Mouse (Mus musculus): ENCODE measurements around the gene Elfn2. TPM values are rescaled to one million over a fixed set of nuclear protein-coding genes. Genes with fewer than 3 reads are reported as not detected.

Gene Elfn2
- polyA plus RNA-seq, 1 experiment from 2014 or later = not detected

- Histone ChIP-seq H3K4me3 (replicated peaks) (0 out of 2 replicates have a peak overlapping the region, but pooled peaks have one; percentile 45), H3K27me3 (peaks cover 93% of the 10 kb centered on the region), H3K4me1 (peaks cover 29% of the 10 kb centered on the region), H3K4me2 (peak overlapping the region; percentile 82; the same call in 1 of the 2 replicates), H3K36me3 (no peaks in the 10 kb centered on the region), H3K9ac (no peak overlapping the region), H3K9me3 (replicated peaks) (no peaks in the 10 kb centered on the region), H3K27ac (no peak overlapping the region)
- 3% methylated on average over 14 of the region's 14 CpGs for WGBS
- ATAC-seq (replicated peaks; ENCODE audit: low FRiP score) = no peak
Measured at GRCm38 (mm10) chr15:78719416-78719815, 845 bp upstream of the Elfn2 start.

DNA sequence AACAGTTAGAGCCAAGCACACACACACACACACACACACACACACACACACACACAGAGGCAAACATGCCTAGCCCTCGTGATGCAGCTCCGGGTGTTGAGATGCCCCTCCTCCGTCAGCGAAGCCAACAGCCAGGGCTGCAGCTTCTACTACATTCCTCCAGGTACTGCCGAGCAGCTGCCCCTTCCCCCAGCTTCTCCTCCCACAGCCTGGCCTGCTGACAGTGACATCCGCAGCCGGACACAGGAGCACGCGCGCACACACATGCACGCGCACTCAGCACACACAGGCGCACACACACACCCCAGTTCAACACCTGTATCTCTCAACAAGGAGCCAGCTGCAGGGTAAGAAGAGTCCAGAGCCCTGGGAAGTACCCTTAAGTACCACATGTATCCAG, 1.6 kb downstream of the Elfn2 start:
- 47% methylated on average over 13 of the region's 13 CpGs for WGBS
- Histone ChIP-seq H3K4me1 (peaks cover 42% of the 10 kb centered on the region), H3K4me3 (replicated peaks) (no peak overlapping the region), H3K27ac (no peak overlapping the region), H3K27me3 (peaks cover 95% of the 10 kb centered on the region), H3K4me2 (no peak overlapping the region), H3K9ac (no peak overlapping the region), H3K9me3 (replicated peaks) (no peaks in the 10 kb centered on the region), H3K36me3 (no peaks in the 10 kb centered on the region)
- no peak for ATAC-seq (replicated peaks; ENCODE audit: low FRiP score)

GRCm38 (mm10) chr15:78715856-78716255, 2.7 kb downstream of the Elfn2 start:
- 57% methylated on average over 5 of the region's 5 CpGs for WGBS
- Histone ChIP-seq H3K4me3 (replicated peaks) (no peak overlapping the region), H3K9me3 (replicated peaks) (no peaks in the 10 kb centered on the region), H3K27me3 (peaks cover 99% of the 10 kb centered on the region), H3K27ac (no peak overlapping the region), H3K9ac (no peak overlapping the region), H3K4me2 (no peak overlapping the region), H3K4me1 (peaks cover 46% of the 10 kb centered on the region), H3K36me3 (no peaks in the 10 kb centered on the region)
- ATAC-seq (replicated peaks; ENCODE audit: low FRiP score) = no peak

GRCm38 (mm10) chr15:78713751-78714150, 4.8 kb downstream of the Elfn2 start:
- 87% methylated on average over 7 of the region's 7 CpGs for WGBS
- Histone ChIP-seq H3K9me3 (replicated peaks) (no peaks in the 10 kb centered on the region), H3K9ac (no peak overlapping the region), H3K27ac (no peak overlapping the region), H3K27me3 (peaks cover 90% of the 10 kb centered on the region), H3K4me2 (no peak overlapping the region), H3K4me1 (peaks cover 33% of the 10 kb centered on the region), H3K36me3 (no peaks in the 10 kb centered on the region), H3K4me3 (replicated peaks) (no peak overlapping the region)
- no peak for ATAC-seq (replicated peaks; ENCODE audit: low FRiP score)

GRCm38 (mm10) chr15:78712335-78713258, 6.0 kb downstream of the Elfn2 start:
- H3K4me3 ChIP-seq (replicated peaks) = peak overlapping the region; percentile 27
- 7% methylated on average over 50 of the region's 53 CpGs for WGBS
- no peak overlapping the region for H3K27ac ChIP-seq
- H3K9ac ChIP-seq = no peak overlapping the region
- H3K36me3 ChIP-seq = no peaks in the 10 kb centered on the region
- no peaks in the 10 kb centered on the region for H3K9me3 ChIP-seq (replicated peaks)
- peak overlapping the region; percentile 58 for H3K4me2 ChIP-seq
- H3K27me3 ChIP-seq = peaks cover 90% of the 10 kb centered on the region
- H3K4me1 ChIP-seq = peaks cover 21% of the 10 kb centered on the region
- ATAC-seq (replicated peaks; ENCODE audit: low FRiP score) = peak; percentile 68

- Histone ChIP-seq H3K9ac (no peak overlapping the region), H3K27me3 (peaks cover 85% of the 10 kb centered on the region), H3K4me3 (replicated peaks) (no peak overlapping the region), H3K9me3 (replicated peaks) (no peaks in the 10 kb centered on the region), H3K36me3 (no peaks in the 10 kb centered on the region), H3K27ac (no peak overlapping the region), H3K4me1 (peaks cover 19% of the 10 kb centered on the region), H3K4me2 (no peak overlapping the region)
- WGBS = 58% methylated on average over 7 of the region's 7 CpGs
- no peak for ATAC-seq (replicated peaks; ENCODE audit: low FRiP score)
Measured at GRCm38 (mm10) chr15:78711935-78712334, 6.6 kb downstream of the Elfn2 start.

GRCm38 (mm10) chr15:78710634-78711033, 7.9 kb downstream of the Elfn2 start:
- Histone ChIP-seq H3K4me3 (replicated peaks) (no peak overlapping the region), H3K27ac (no peak overlapping the region), H3K4me1 (peaks cover 17% of the 10 kb centered on the region), H3K4me2 (no peak overlapping the region), H3K9ac (no peak overlapping the region), H3K9me3 (replicated peaks) (no peaks in the 10 kb centered on the region), H3K27me3 (peaks cover 72% of the 10 kb centered on the region), H3K36me3 (no peaks in the 10 kb centered on the region)
- WGBS = 56% methylated on average over 6 of the region's 6 CpGs
- ATAC-seq (replicated peaks; ENCODE audit: low FRiP score) = no peak

- Histone ChIP-seq H3K9me3 (replicated peaks) (no peaks in the 10 kb centered on the region), H3K27ac (no peak overlapping the region), H3K4me2 (no peak overlapping the region), H3K4me3 (replicated peaks) (no peak overlapping the region), H3K9ac (no peak overlapping the region), H3K27me3 (peaks cover 63% of the 10 kb centered on the region), H3K36me3 (no peaks in the 10 kb centered on the region), H3K4me1 (peaks cover 17% of the 10 kb centered on the region)
- no peak for ATAC-seq (replicated peaks; ENCODE audit: low FRiP score)
- WGBS = 27% methylated on average over 7 of the region's 7 CpGs
Measured at GRCm38 (mm10) chr15:78709767-78710166, 8.8 kb downstream of the Elfn2 start.

DNA sequence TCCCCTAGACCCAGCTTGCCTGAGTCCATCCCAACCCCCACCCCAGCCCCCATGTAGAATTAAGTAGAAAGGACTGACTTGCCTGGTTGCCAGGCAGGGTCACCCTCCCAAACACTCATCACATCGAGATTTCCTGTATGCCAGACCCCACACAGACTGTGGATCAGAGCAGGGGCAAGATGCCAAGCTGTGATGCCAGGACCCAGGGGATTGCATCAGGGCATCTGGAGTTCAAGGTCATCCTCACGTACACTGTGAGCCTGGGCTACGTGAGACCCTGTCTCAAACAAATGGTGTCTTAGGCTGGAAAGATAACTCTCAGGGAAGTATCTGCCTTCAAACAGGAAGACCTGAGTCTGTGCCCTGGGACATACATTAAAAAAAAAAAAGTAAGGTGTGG, 11.9 kb downstream of the Elfn2 start:
- Histone ChIP-seq H3K4me3 (replicated peaks) (no peak overlapping the region), H3K4me1 (peaks cover under 1% of the 10 kb centered on the region; the same call in 1 of the 2 replicates), H3K27ac (no peak overlapping the region), H3K9me3 (replicated peaks) (no peaks in the 10 kb centered on the region), H3K27me3 (peaks cover 32% of the 10 kb centered on the region), H3K4me2 (no peak overlapping the region), H3K36me3 (no peaks in the 10 kb centered on the region), H3K9ac (no peak overlapping the region)
- no peak for ATAC-seq (replicated peaks; ENCODE audit: low FRiP score)
- 63% methylated on average over 3 of the region's 3 CpGs for WGBS

DNA sequence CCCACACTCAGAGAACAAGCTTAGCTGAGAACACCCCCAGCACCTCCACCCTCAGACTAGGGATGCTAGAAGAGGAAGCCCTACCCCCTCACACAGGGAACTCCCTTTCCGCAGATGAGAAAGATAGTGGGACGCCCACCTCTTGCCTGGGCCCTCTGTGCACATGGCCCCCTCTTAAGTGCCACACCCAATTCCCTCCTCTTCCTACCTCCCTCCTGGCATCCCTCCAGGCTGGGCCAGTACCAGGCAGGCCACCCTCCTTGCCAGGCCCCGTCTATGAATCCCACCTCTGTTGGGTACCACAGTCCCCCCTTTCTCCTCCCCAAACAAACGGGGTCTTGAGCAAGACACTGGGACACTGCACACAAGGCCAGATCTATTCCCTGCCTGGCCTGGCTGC, 13.7 kb downstream of the Elfn2 start:
- WGBS = 75% methylated on average over 4 of the region's 4 CpGs
- Histone ChIP-seq H3K9me3 (replicated peaks) (no peaks in the 10 kb centered on the region), H3K4me2 (no peak overlapping the region), H3K4me3 (replicated peaks) (no peak overlapping the region), H3K4me1 (no peaks in the 10 kb centered on the region), H3K27ac (no peak overlapping the region), H3K9ac (no peak overlapping the region), H3K36me3 (no peaks in the 10 kb centered on the region), H3K27me3 (peaks cover 14% of the 10 kb centered on the region)
- no peak for ATAC-seq (replicated peaks; ENCODE audit: low FRiP score)

- Histone ChIP-seq H3K4me1 (no peaks in the 10 kb centered on the region), H3K4me2 (no peak overlapping the region), H3K4me3 (replicated peaks) (no peak overlapping the region), H3K9ac (no peak overlapping the region), H3K27me3 (peaks cover 13% of the 10 kb centered on the region), H3K36me3 (no peaks in the 10 kb centered on the region), H3K9me3 (replicated peaks) (no peaks in the 10 kb centered on the region), H3K27ac (no peak overlapping the region)
- 71% methylated on average over 3 of the region's 3 CpGs for WGBS
- ATAC-seq (replicated peaks; ENCODE audit: low FRiP score) = no peak
Measured at GRCm38 (mm10) chr15:78704007-78704406, 14.6 kb downstream of the Elfn2 start.

- 81% methylated on average over 2 of the region's 2 CpGs for WGBS
- H3K4me2 ChIP-seq = no peak overlapping the region
- H3K36me3 ChIP-seq = no peaks in the 10 kb centered on the region
- H3K4me3 ChIP-seq (replicated peaks) = no peak overlapping the region
- no peaks in the 10 kb centered on the region; the same call in 1 of the 2 replicates for H3K27me3 ChIP-seq
- no peaks in the 10 kb centered on the region for H3K9me3 ChIP-seq (replicated peaks)
- H3K4me1 ChIP-seq = no peaks in the 10 kb centered on the region
- H3K9ac ChIP-seq = no peak overlapping the region
- no peak overlapping the region for H3K27ac ChIP-seq
- ATAC-seq (replicated peaks; ENCODE audit: low FRiP score) = no peak
Measured at GRCm38 (mm10) chr15:78700420-78700819, 18.2 kb downstream of the Elfn2 start.

All from kidney, embryonic 15.5 days (tissue).